Mouse (Mus musculus) cerebellum, adult 18-20 months (tissue): Measurements from ENCODE around the gene Aurkaip1.

ENCODE experiments used
- DNase-seq, 2 experiments: peaks; one replicate each; pipeline ENCODE4 v3.0.0; 2021

Aurkaip1 gene

GRCm38 (mm10) chr4:155853421-155853820 lies 22.3 kb downstream of the Aurkaip1 start:
- DNase-seq: no peak

- DNase-seq: no peak
Measured at GRCm38 (mm10) chr4:155854991-155855390, 23.9 kb downstream of the Aurkaip1 start.

GRCm38 (mm10) chr4:155856071-155856470 lies 25.0 kb downstream of the Aurkaip1 start:
- peak in 1 of 2 experiments; percentile 48 for DNase-seq

GRCm38 (mm10) chr4:155856881-155857280 lies 25.8 kb downstream of the Aurkaip1 start:
- DNase-seq: no peak

- DNase-seq: no peak
Measured at GRCm38 (mm10) chr4:155859318-155859717, 28.2 kb downstream of the Aurkaip1 start.

- peak in 1 of 2 experiments; percentile 8 for DNase-seq
Measured at GRCm38 (mm10) chr4:155861787-155862186, 30.7 kb downstream of the Aurkaip1 start.

GRCm38 (mm10) chr4:155863001-155863400 lies 31.9 kb downstream of the Aurkaip1 start, which contains the start of gene Tas1r3:
Tas1r3 (minus strand) TSS chr4:155863362.
- DNase-seq: no peak

GRCm38 (mm10) chr4:155868614-155869298 lies 37.7 kb downstream of the Aurkaip1 start:
- DNase-seq: no peak

- DNase-seq: peak; percentile 96 to 98
Measured at GRCm38 (mm10) chr4:155869317-155870033, 38.4 kb downstream of the Aurkaip1 start, which contains the start of the genes Cptp and Ints11. Cptp (minus strand) TSS chr4:155869440. Ints11 (plus strand) TSS chr4:155869546.

GRCm38 (mm10) chr4:155871404-155871803 lies 40.3 kb downstream of the Aurkaip1 start:
- DNase-seq: no peak
